Mouse (Mus musculus): ENCODE results near the gene Selenof. TPM values are rescaled to one million over a fixed set of nuclear protein-coding genes. Genes with fewer than 3 reads are reported as not detected.

Gene Selenof
- polyA plus RNA-seq, 1 experiment, result 2.4 TPM

DNA sequence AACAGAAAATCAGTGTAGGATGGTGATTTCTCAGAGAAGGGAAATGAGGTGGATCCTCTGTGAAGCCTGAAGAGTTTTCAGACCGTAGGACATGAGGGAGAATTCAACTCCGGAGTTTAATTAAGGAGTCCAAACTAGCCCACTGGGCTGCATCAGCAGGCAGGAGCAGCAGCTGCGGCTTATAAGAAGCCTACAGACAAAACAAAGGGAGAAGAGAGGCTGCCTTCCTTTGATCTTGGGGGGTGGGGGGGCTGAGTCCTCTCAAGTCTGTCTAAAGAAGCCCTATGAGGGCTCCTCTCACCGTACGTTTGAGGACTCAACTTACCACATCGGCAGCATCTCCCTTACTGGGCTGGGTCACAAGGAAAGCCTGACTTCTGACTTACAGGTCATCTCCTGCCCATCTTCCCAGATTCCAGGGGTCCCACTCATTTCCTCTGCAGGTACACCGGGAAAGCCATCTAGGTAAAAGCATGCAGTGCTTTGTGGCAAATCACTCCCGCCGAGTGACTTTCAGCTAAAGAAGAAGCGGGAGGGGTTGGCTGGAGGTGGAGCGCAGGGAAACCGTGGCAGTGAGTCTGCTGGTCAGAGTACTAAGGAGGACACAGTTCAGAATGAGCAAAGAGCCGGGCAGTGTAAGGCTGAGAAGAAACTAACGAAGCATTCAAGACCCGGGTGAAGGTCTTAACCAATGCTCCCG, 13.3 kb upstream of the Selenof start:
- TF ChIP-seq TAL1 (IDR thresholded peaks at IDR 0.05; ENCODE audit: low read length) (no peak), GATA1 (IDR thresholded peaks at IDR 0.05; ENCODE audit: low read length) (no peak)
- Histone ChIP-seq H3K27me3 (ENCODE audit: control insufficient read depth) (no peaks in the 10 kb centered on the region), H3K9me3 (ENCODE audit: control insufficient read depth, low read length) (no peaks in the 10 kb centered on the region), H3K36me3 (ENCODE audit: control insufficient read depth) (no peaks in the 10 kb centered on the region), H3K4me1 (ENCODE audit: control insufficient read depth) (peaks cover 20% of the 10 kb centered on the region), H3K4me3 (replicated peaks) (no peak overlapping the region)

- Histone ChIP-seq H3K4me1 (ENCODE audit: control insufficient read depth) (peaks cover 21% of the 10 kb centered on the region), H3K27me3 (ENCODE audit: control insufficient read depth) (no peaks in the 10 kb centered on the region)
- TF ChIP-seq GATA1 (IDR thresholded peaks at IDR 0.05; ENCODE audit: low read length) (no peak), TAL1 (IDR thresholded peaks at IDR 0.05; ENCODE audit: low read length) (no peak)
Observed at GRCm38 (mm10) chr3:144558274-144558673, 11.8 kb upstream of the Selenof start.

GRCm38 (mm10) chr3:144561511-144562250, 8.4 kb upstream of the Selenof start:
- Histone ChIP-seq H3K9me3 (ENCODE audit: control insufficient read depth, low read length) (no peaks in the 10 kb centered on the region), H3K27me3 (ENCODE audit: control insufficient read depth) (no peaks in the 10 kb centered on the region), H3K4me1 (ENCODE audit: control insufficient read depth) (peaks cover 18% of the 10 kb centered on the region), H3K36me3 (ENCODE audit: control insufficient read depth) (no peaks in the 10 kb centered on the region), H3K4me3 (replicated peaks) (peak overlapping the region; percentile 28)
- no peak for TF ChIP-seq GATA1 (IDR thresholded peaks at IDR 0.05; ENCODE audit: low read length)
- no peak for TF ChIP-seq TAL1 (IDR thresholded peaks at IDR 0.05; ENCODE audit: low read length)

More at GRCm38 (mm10) chr3:144558274-144558673, 11.8 kb upstream of the Selenof start:
- H3K9me3 ChIP-seq (ENCODE audit: control insufficient read depth, low read length), result no peaks in the 10 kb centered on the region
- no peaks in the 10 kb centered on the region for H3K36me3 ChIP-seq (ENCODE audit: control insufficient read depth)
- no peak overlapping the region for H3K4me3 ChIP-seq (replicated peaks)

DNA sequence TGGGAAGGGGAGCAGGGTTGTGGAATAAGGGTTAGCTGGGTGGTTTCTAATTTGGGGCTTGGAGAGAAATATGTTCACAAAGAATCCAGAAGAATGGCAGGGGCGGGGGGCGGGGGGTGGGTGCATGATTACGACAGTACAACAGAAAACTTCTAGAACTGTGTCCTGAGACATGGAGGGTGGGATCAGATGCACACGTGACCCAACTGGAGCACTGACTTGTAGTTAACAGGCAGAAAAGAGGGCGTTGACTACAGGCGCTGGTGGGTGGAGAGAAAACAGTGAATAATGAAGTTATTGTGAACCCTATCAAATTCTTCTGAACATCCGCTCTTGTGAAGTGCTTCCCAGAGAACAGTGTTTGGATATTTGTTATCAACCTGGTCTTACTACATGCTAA, 6.2 kb upstream of the Selenof start:
- Histone ChIP-seq H3K9me3 (ENCODE audit: control insufficient read depth, low read length) (no peaks in the 10 kb centered on the region), H3K4me1 (ENCODE audit: control insufficient read depth) (peaks cover 21% of the 10 kb centered on the region), H3K4me3 (replicated peaks) (no peak overlapping the region), H3K36me3 (ENCODE audit: control insufficient read depth) (no peaks in the 10 kb centered on the region), H3K27me3 (ENCODE audit: control insufficient read depth) (no peaks in the 10 kb centered on the region)
- TF ChIP-seq TAL1 (IDR thresholded peaks at IDR 0.05; ENCODE audit: low read length), result no peak
- no peak for TF ChIP-seq GATA1 (IDR thresholded peaks at IDR 0.05; ENCODE audit: low read length)

- H3K4me1 ChIP-seq (ENCODE audit: control insufficient read depth), result peaks cover 23% of the 10 kb centered on the region
- no peaks in the 10 kb centered on the region for H3K9me3 ChIP-seq (ENCODE audit: control insufficient read depth, low read length)
- H3K27me3 ChIP-seq (ENCODE audit: control insufficient read depth), result no peaks in the 10 kb centered on the region
- H3K36me3 ChIP-seq (ENCODE audit: control insufficient read depth), result no peaks in the 10 kb centered on the region
- H3K4me3 ChIP-seq (replicated peaks), result no peak overlapping the region
- TF ChIP-seq TAL1 (IDR thresholded peaks at IDR 0.05; ENCODE audit: low read length) (no peak), GATA1 (IDR thresholded peaks at IDR 0.05; ENCODE audit: low read length) (no peak)
Observed at GRCm38 (mm10) chr3:144565212-144565611, 4.9 kb upstream of the Selenof start.

GRCm38 (mm10) chr3:144568861-144569361, 1.2 kb upstream of the Selenof start:
- Histone ChIP-seq H3K36me3 (ENCODE audit: control insufficient read depth) (peaks cover 20% of the 10 kb centered on the region), H3K4me1 (ENCODE audit: control insufficient read depth) (peaks cover 37% of the 10 kb centered on the region), H3K4me3 (replicated peaks) (peak overlapping the region; percentile 88), H3K9me3 (ENCODE audit: control insufficient read depth, low read length) (no peaks in the 10 kb centered on the region), H3K27me3 (ENCODE audit: control insufficient read depth) (no peaks in the 10 kb centered on the region)
- TF ChIP-seq TAL1 (IDR thresholded peaks at IDR 0.05; ENCODE audit: low read length) (no peak), GATA1 (IDR thresholded peaks at IDR 0.05; ENCODE audit: low read length) (no peak)

DNA sequence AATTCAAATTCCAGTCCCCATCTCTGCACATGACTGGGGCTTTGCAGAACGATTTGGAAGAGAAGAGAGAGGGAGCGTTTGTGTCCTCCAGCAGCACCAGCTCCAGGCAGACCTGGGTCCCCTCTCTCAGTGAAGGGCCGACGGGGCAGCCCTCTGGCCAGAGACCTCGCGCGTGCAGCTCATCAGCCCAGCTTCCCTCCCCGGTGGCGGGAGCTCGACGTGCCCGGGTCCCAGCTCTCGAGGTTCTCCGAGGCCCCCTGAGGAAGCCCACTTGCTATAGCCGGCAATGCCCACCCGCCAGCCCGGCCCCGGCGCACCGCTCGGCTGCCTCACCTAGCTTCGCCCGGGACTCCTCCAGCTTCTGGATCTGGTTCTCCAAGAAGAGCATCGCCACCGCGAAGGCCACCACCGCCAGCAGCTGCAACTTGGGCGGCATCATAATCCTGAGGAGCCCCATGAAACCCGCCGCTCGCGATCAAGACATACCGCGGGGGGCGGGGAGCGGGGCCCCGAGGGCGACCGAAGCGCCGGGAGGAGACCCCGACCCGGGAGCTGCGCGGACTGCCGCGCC, 618 bp upstream of the Selenof start:
- no peak for TF ChIP-seq GATA1 (IDR thresholded peaks at IDR 0.05; ENCODE audit: low read length)
- no peak for TF ChIP-seq TAL1 (IDR thresholded peaks at IDR 0.05; ENCODE audit: low read length)
- Histone ChIP-seq H3K36me3 (ENCODE audit: control insufficient read depth) (peaks cover 26% of the 10 kb centered on the region), H3K4me1 (ENCODE audit: control insufficient read depth) (peaks cover 39% of the 10 kb centered on the region), H3K9me3 (ENCODE audit: control insufficient read depth, low read length) (no peaks in the 10 kb centered on the region), H3K27me3 (ENCODE audit: control insufficient read depth) (no peaks in the 10 kb centered on the region), H3K4me3 (replicated peaks) (peak overlapping the region; percentile 88)

GRCm38 (mm10) chr3:144570816-144571487, 848 bp downstream of the Selenof start:
- H3K27me3 ChIP-seq (ENCODE audit: control insufficient read depth), result no peaks in the 10 kb centered on the region
- peaks cover 39% of the 10 kb centered on the region for H3K36me3 ChIP-seq (ENCODE audit: control insufficient read depth)
- TF ChIP-seq GATA1 (IDR thresholded peaks at IDR 0.05; ENCODE audit: low read length) (no peak), TAL1 (IDR thresholded peaks at IDR 0.05; ENCODE audit: low read length) (no peak)
- H3K4me3 ChIP-seq (replicated peaks), result peak overlapping the region; percentile 88
- peaks cover 39% of the 10 kb centered on the region for H3K4me1 ChIP-seq (ENCODE audit: control insufficient read depth)
- H3K9me3 ChIP-seq (ENCODE audit: control insufficient read depth, low read length), result no peaks in the 10 kb centered on the region

Data from erythroblast, embryonic 14.5 days (primary cell).